Mouse (Mus musculus): ENCODE results near the gene Trim38.
A peak's percentile ranks its signal among the peaks of the same experiment; 100 is the strongest.

Trim38 gene

DNA sequence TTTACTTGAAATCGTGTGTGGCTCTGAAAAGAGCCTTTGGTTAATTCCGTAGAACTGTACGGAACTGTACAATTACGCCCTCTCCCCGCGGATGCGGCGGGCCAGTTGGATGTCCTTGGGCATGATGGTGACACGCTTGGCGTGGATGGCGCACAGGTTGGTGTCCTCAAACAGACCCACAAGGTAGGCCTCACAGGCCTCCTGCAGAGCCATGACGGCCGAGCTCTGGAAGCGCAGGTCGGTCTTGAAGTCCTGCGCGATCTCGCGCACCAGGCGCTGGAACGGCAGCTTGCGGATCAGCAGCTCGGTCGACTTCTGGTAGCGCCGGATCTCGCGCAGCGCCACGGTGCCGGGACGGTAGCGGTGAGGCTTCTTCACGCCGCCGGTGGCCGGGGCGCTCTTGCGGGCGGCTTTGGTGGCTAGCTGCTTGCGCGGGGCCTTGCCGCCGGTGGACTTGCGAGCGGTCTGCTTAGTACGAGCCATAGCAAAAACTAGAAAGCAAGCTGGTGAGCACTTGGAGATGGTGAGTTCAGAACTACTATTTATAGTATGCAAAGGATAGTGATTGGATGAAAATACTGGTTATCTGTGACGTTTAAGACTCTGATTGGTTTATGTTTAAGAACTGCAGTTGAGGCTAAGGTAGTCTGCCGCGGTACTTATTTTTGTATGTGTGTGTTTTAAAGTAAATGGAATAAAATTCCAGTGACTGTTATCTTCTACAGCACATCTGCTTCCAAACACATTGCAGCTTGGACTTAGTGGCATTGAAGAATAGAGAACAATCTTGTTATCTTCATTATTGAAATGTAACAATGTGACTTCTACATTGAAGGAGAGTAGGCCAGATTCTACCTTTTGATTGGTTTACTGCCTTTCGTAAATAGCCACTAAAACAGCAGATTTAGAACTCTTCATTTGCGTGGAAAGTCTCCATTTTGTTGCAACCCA lies 7.6 kb upstream of the Trim38 start, which contains the start of gene Hist1h3a:
TSS of gene Hist1h3a (minus strand) at position 516 of the 951 bp plus-strand sequence.
- peak; percentile 59 to 71 for DNase-seq

DNA sequence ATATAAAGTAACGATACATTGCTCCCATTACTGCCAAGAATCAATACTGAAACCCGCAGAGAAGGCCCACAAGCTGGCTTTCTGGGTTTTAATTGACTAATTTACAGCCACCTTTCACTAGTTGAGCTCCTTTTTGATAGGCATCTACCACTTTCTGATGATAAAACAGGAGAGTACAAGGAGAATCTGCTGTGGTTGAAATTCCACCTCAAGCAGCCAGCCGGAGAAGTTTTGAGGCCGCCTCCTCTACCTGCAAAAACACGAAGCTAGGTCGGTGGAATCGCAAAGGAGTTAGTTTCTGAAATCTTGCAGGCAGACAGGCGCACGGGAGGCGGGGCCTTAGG lies 6.5 kb upstream of the Trim38 start:
- DNase-seq: peak in 1 of 2 experiments; percentile 70

DNA sequence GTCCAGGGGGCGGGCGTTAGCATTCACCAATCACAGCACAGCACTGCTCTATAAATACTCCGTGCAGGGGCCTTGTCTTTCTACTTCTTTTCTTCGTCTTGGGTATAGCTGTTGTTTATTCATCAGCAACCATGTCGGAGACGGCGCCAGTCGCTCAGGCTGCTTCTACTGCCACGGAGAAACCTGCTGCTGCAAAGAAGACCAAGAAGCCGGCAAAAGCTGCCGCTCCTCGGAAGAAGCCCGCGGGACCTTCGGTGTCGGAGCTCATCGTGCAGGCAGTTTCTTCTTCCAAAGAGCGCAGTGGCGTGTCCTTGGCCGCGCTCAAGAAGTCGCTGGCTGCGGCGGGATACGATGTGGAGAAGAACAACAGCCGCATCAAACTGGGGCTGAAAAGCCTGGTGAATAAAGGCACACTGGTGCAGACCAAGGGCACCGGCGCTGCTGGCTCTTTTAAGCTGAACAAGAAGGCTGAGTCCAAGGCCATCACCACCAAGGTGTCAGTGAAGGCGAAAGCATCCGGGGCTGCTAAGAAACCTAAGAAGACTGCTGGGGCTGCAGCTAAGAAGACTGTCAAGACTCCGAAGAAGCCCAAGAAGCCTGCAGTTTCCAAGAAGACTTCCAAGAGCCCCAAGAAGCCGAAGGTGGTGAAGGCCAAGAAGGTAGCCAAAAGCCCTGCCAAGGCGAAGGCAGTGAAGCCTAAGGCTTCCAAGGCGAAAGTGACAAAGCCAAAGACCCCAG lies 6.0 kb upstream of the Trim38 start, which contains the start of gene Hist1h1a:
TSS of gene Hist1h1a (plus strand) at position 81 of the 738 bp plus-strand sequence.
- peak in 1 of 2 experiments; percentile 77 for DNase-seq

DNA sequence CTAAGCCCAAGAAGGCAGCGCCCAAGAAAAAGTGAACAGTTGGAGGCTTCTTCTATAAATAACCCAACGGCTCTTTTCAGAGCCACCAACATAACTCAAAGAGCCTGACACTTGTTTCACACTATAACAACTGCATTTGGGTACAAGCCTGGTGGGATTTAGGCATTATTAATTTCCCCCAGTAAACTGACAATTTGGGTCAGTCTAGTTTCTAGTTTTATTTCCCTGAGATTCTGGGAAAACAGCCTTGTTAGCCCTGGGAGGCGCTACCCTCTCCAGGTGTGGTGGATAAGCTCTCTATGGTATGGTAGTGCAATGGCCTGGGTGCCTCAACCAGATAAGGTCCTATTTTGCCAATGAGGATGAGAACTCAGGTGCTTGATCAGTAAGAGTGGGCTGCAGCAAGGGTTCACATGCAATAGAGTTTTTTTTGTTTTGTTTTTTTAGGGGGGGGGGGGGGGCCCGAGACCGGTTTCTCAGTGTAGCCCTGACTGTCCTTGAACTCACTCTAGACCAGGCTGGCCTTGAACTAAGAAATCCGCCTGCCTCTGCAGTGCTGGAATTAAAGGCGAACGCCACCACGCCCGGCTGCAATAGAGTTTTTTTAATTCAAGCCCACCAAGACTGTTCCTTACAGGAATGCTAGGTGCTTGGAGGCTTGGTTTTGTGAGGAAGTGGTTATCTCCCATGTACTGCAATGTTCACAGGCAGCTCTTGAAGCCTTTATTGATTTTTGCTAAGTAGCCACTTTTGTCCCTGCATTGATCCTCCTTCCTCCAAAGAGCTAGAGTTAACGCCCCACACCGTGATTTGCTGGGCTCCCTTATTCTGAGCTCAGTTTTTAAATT lies 5.2 kb upstream of the Trim38 start:
- no peak for DNase-seq

DNA sequence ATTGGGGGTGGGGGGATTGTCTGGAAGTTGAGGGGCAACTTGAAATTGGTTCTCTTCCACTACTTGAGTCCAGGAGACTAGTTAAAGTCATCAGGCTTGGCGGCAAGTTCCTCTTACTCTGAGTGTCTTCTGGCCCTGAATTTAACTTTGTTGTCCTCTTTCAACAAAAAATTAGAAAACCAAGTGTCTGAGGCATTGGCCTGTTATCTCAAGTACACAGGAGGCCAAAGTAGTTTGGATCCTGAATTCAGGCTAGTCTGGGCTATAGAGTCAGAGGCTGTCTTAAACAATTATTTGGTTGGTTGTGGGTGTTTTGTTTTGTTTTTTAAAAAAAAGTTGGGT lies 4.6 kb upstream of the Trim38 start:
- DNase-seq: no peak

DNA sequence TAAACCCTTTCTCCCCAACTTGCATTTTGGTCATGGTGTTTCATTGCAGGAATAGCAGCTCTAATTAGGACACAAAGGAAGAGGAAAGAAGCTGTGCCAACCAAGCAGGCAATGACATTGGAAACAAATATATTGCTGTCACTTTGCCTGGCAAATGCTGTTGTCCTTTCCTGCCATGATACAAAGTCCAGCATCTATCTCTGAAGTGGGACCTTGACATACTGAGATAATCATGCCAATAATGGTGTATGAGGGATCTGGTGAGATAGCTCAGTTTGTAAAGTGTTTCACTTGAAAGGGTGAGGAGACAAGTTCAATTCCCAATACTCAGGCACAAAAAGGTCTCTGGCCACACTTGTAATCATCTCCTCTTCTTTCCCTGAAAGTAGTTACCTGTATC lies 2.9 kb upstream of the Trim38 start:
- no peak for DNase-seq

DNA sequence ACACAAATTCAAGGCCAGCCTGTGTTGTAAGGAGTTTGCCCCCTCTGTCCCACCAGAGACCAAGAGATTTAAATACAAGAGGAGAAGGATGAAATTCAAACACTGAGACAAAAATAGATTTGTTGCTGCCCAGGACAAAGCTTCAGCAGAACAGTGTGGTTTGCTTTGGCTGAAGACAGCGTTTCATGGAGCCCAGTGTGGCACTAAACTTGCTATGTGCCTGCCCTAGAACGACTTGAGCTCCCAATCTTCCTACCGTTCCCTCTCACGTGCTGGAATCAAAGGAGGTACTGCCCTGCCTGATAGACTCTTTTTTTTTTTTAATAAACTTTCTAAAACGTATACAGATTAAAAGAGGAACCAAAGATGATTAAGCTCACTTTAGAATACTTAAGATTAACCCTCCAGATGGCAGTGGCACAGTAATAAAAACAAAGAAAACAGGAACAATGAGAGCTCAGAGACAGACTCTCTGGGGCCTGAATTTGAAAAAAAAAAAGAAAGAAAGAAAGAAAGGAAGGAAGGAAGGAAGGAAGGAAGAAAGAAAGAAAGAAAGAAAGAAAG lies 797 bp upstream of the Trim38 start:
- DNase-seq: no peak

DNA sequence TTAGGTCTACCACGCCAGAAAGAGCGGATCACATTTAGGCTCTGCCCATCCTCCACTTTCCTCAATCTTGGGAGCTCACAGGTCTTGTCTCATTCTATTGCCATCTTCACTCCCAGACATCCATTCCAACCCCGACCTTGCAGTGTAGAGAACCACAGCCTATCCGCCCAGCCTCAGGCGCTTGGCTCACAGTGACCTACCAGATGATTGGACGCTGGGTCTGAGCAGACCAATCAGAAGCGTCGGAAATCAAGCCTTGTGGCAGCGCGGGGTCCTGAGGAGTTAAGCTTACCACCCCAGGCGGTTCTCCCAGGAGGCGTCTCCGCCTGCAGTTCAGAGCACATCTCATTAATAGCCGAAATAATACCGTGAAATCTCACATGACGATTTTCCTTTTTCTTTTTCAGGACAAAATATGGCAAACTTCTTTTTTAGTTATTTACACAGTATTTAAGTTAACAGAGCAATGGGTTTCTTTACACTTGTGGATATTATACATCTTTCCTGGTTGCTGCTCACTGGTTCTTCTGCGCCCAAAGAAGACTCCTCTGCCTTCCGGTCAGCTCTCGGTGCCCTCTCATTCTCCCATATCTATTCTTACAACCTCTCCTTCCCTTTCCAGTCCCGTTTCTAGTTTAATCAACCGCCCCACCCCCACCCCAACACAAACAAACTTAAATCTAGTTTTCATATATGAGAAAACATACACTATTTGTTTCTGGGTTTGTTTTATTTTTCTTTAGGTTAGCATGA lies 3.0 kb downstream of the Trim38 start:
- peak in 1 of 2 experiments; percentile 12 for DNase-seq

DNA sequence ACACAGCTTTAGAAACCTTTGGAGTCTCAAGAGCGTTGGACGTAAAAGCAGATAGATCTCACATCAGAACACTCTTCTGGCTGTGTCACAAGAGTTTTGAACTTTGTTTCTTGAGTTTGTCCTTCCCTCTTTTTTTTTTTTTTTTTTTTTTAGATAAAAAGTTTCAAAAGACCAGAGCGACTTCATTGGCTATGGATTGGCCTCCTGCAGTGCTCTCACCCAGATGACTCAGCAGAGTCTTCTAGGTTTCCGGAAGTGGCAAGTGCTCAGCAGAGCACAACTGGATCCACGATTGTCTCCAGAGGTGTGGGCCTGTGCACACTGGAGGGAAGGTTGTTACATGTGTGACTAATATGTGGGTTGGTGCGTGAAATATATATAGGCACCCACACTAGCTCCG lies 8.6 kb downstream of the Trim38 start:
- DNase-seq: no peak

DNA sequence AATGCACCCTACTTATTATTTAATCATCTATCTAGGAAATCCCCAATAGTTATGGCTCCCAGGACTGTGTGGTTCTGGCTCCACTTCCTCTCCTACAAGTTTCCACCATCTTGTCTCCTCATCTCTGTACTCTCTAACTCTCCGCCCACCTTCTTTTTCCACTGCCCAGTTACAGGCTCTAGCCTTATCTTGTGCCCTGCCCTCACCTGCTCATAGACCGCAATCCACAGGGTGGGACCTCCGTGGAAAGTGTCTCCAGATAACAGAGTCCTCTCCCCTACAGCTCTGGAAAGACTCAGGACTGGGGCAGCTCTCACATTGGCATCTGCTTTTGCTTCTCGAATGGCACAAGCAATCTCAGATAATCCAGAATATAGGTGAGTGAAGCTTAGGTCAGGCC lies 9.3 kb downstream of the Trim38 start:
- DNase-seq: no peak

DNA sequence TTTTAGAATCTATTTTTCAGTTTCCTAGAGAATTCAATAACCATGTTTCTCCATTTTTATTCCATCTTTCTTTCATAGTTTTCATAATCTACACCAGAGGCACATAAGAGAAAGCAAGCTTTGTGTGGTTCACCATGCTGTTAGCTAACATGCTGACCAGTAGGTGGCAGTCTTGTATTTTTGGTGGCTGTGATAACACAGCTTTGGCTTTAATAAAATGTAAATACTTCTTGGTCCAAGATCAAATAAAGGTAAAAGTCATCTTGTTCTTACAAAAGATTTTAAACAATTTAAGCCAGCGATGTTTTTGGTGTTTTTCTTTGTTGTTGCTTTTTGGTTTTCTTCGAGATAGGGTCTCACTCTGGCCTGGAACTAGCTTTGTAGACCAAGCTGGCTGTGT lies 22.8 kb downstream of the Trim38 start:
- DNase-seq: peak; percentile 36 to 44

DNA sequence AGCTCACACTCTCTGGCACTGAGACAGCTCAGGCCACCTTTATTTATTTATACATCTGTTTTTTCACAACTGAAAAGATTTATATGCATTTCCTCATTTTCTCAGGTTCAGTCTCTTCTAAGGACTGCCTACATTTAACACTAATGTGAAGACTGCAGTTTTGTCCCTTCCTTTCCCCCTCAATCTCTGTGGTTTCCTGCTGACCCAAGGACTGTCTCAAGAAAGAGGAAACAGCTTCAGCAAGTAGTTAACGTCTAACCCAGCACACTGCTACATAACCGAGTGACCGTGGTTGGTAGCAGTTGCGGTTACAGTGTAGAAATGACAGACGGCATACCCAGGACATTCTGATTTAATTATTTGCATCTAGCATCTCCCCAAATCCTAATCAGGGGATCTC lies 29.7 kb downstream of the Trim38 start:
- no peak for DNase-seq

DNA sequence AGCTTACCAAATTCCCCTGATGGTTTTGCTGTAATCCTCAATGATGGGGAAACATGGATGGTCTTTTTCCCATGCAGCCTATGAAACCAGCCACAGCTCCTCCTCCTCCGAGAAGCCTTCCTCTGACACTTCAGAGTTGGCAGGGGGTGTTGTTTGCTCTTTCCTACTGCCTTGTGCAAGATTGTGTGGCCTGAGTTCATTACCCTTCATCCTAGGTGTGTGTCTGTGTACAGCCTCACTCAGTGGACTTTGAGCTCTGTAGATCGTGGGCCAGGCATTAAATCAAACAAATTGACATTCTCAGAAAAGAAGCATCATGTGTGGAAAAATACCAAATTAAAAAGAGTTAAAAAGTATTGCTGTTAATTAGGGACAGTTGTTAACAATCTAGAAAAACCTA lies 34.8 kb downstream of the Trim38 start:
- no peak for DNase-seq

DNA sequence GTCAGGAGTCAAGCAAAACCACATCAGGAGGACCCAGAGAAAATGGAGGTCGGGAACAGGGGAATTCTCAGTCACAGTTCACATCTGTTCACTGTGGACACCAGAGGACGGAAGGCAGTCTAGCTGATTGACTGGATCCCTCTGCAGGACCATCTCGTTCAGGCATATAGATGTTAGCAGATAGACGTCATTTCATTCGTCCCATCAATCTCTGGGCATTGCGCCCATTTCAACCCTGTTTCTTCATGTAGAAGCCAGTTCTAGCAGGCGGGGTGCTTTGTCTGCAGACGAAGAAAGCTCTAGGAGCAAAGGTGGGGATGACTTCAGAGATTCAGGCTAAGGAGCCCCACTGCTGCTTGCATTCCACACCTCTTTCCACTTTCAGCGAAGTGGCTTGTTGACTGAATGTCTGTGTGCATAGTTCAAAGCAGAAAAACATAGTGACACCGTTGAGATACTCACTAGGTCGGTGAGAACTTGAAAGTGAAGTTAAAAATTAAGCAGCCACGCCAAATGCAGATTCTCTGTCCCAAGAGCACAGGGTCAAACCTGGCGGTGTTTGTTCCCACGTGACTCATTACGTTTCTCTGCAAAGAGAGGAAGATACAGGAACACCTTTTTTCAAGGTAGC lies 36.8 kb downstream of the Trim38 start, which contains the start of gene Slc17a2:
TSS of gene Slc17a2 (plus strand) at position 572 of the 631 bp plus-strand sequence.
- no peak for DNase-seq

DNA sequence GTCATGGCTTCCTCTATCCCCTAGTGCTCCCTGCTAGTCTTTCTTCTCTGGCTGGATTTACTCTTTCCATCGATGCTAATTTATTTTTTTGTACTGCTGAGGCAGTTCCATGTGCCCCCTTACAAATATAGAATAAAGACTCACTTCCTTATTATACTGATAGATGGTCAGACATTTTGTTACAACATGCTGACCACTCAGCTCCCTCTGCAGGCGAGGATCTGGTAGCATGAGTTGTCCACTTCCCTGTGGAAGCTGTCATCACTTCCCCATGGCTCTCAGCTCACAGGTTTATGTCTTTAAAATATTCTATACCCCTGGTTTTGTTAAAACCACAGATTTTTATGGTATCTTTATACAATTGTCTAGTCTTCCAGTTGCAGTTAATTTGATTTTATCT lies 46.4 kb downstream of the Trim38 start:
- no peak for DNase-seq

DNA sequence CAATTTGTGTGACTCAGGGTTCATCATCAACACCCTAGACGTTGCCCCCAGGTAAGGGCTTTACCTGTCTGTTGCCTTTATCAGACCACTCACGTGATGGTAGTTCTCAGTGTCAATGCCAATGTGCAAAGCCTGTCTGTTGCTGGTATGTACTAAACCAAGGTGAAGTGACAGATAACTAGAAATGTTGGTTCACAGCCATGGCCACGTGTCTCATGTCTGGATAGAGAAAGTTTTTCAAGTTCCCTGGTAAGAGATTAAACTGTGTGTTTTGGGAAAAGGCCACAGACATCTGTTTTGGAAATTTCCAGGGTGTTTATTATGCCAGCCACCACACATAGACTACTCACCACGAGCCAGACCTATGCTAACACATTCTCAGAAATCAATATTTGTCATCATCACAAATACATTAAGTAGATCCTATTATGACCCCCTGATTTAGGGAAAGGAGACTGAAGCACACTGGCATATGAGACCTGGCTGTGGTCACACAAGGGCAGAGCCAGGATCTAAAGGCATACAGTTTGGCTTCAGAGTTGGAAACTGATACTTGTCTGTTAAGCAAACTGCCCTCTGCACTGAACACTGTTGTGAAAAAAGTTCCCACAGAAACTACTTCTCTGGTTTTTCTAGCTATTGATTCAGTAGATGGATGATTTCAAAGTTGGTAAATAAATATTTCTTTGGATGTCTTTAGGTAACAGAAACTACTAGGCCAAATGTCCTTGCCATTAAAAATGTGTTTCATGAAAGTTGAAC lies 50.6 kb downstream of the Trim38 start:
- DNase-seq: no peak

DNA sequence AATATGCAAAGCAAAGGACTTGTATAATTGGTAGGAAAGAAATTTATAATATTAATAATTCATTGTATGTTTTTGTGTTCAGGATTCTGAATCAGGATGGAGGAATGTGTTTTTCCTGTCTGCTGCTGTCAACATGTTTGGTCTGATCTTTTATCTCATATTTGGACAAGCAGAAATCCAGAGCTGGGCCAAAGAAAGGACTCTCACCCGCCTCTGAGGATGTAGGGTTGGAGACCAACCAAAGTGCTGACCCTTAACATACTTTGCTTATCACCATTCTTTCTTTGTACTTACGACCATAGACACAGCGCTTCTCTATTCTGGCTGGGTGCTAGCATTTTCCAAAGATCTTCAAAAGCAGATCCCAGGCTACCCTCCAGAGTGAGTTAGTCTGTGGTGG lies 52.5 kb downstream of the Trim38 start:
- no peak for DNase-seq

DNA sequence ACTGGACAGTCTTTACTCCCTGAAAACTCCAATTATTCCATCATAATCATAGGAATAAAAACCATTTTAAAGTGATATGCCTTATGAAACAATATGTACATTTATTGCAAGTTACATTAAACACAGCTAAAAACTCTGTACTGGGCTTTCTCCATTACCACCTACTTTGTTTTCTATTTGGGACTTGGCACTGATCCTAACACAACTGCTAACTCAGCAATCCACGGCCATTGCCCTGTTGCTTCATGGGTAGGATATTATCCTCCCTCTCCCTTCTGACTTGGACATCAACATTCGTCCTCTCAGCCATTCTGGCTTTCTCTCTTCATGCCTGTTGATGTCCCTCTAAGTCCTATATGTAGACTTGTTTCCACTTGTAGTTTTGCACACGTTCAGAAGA lies 56.9 kb downstream of the Trim38 start:
- no peak for DNase-seq

DNA sequence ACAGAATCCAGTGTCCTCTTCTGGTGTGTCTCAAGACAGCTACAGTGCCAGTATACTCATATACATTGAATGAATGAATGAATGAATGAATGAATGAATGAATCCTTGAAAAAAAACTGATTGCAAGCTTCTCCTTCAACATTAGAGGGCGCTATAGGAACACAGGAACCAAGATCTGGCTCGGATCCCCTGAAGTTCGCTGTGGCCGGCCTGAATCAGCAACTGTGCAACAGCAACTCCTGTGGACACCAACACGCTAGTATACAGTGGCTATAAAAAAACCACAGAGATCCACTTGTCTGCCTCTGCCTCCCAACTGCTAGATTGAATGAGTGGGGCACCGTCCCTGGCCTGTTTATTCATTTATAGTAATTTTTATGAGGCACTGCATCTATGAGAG lies 63.3 kb downstream of the Trim38 start:
- peak in 1 of 2 experiments; percentile 1 for DNase-seq

DNA sequence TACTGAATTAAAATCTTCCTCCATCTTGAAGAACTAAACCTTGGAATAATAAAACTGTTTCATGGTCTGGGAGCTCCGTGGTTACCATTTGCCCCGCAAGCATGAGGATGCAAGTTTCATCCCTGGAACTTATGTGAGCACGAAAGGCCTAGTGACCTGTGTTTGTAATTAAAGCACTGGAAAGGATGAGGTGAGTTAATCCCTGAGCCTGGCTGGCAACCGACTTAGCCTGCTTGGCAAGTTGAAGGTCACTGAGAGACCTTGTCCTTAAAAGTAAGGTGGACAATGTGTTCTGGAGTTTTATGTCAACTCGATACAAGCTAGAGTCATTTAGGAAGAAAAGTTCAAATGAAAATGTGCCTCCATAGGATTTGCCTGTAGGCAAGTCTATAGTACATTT lies 65.1 kb downstream of the Trim38 start:
- DNase-seq: no peak

DNA sequence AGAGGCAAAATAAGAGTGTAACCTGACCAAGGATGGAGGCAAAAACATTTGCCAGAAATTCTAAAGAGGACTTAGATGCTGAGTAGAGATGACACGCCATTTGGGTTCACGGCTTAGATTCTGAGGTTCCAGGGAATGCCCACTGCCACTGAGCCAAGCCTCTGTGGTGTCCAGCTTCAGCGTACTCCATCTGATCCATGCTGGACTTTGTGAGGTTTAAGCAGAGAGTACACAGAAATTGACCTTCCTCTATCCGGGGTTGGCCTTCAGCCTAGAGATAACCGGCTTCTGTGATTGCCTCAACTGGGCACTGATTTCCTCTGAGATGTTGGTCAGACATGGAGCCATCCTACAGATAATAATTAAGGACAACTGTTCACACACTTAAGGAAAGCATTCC lies 66.9 kb downstream of the Trim38 start:
- DNase-seq: no peak
